Mouse (Mus musculus): ENCODE measurements around the gene Gm45208. TPM values are rescaled to one million over a fixed set of nuclear protein-coding genes. Genes with fewer than 3 reads are reported as not detected.

Gm45208 gene
- polyA plus RNA-seq, 1 experiment from 2014 or later: 0.59 TPM

- Histone ChIP-seq H3K9ac (replicated peaks; ENCODE audit: low read length) (no peak overlapping the region), H3K9me3 (ENCODE audit: low read length) (no peaks in the 10 kb centered on the region), H3K27ac (ENCODE audit: low read length) (no peak overlapping the region), H3K27me3 (ENCODE audit: insufficient read depth, low read length) (no peaks in the 10 kb centered on the region), H3K4me3 (ENCODE audit: low read length) (no peak overlapping the region), H3K4me1 (ENCODE audit: insufficient read depth, low read length) (peaks cover 6% of the 10 kb centered on the region; the same call in 1 of the 2 replicates), H3K36me3 (ENCODE audit: insufficient read depth, low read length) (peaks cover 20% of the 10 kb centered on the region; the same call in 1 of the 2 replicates), H3K4me2 (replicated peaks; ENCODE audit: low read depth, low read length) (no peak overlapping the region)
- 82% methylated on average over 7 of the region's 7 CpGs for WGBS
- ATAC-seq (ENCODE audit: low FRiP score, low TSS enrichment): no peak
These were observed 2.1 kb downstream of the Gm45208 start for GRCm38 (mm10) chrX:7724135-7724534.

DNA sequence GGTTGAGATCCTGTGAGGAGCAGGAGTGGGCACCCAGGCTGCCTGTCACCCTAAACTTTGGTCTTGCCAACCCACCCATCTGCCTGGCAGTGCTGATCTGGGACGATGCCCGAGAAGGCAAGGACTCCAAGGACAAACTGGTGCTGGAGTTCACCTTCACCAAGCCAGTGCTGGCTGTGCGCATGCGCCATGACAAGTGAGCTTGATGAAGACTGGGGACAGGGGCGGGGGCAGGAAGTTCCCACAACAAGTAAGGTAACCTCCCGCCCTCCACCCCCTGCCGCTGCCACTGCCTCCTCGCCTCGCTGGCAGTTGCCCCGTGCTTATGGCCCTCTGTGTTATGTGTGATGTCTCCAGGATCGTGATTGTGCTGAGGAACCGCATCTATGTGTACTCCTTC, 3.8 kb downstream of the Gm45208 start:
- WGBS: 89% methylated on average over 12 of the region's 12 CpGs
- no peak for ATAC-seq (ENCODE audit: low FRiP score, low TSS enrichment)

GRCm38 (mm10) chrX:7727176-7727575, 5.1 kb downstream of the Gm45208 start:
- no peak overlapping the region for H3K27ac ChIP-seq (ENCODE audit: low read length)
- peaks cover 6% of the 10 kb centered on the region; the same call in 1 of the 2 replicates for H3K4me1 ChIP-seq (ENCODE audit: insufficient read depth, low read length)
- ATAC-seq (ENCODE audit: low FRiP score, low TSS enrichment): no peak
- H3K27me3 ChIP-seq (ENCODE audit: insufficient read depth, low read length): no peaks in the 10 kb centered on the region
- H3K4me3 ChIP-seq (ENCODE audit: low read length): no peak overlapping the region
- peaks cover 20% of the 10 kb centered on the region; the same call in 1 of the 2 replicates for H3K36me3 ChIP-seq (ENCODE audit: insufficient read depth, low read length)
- WGBS: 90% methylated on average over 13 of the region's 13 CpGs
- no peak overlapping the region for H3K4me2 ChIP-seq (replicated peaks; ENCODE audit: low read depth, low read length)
- H3K9ac ChIP-seq (replicated peaks; ENCODE audit: low read length): no peak overlapping the region
- H3K9me3 ChIP-seq (ENCODE audit: low read length): no peaks in the 10 kb centered on the region

More for the DNA sequence above, 3.8 kb downstream of the Gm45208 start:
- Histone ChIP-seq H3K4me3 (ENCODE audit: low read length) (no peak overlapping the region), H3K9ac (replicated peaks; ENCODE audit: low read length) (no peak overlapping the region), H3K9me3 (ENCODE audit: low read length) (no peaks in the 10 kb centered on the region), H3K36me3 (ENCODE audit: insufficient read depth, low read length) (peaks cover 20% of the 10 kb centered on the region; the same call in 1 of the 2 replicates), H3K27ac (ENCODE audit: low read length) (no peak overlapping the region), H3K4me1 (ENCODE audit: insufficient read depth, low read length) (peaks cover 6% of the 10 kb centered on the region; the same call in 1 of the 2 replicates), H3K4me2 (replicated peaks; ENCODE audit: low read depth, low read length) (no peak overlapping the region), H3K27me3 (ENCODE audit: insufficient read depth, low read length) (no peaks in the 10 kb centered on the region)

GRCm38 (mm10) chrX:7728215-7728921, 6.3 kb downstream of the Gm45208 start, which contains the start of gene Praf2:
Praf2 (plus strand) TSS chrX:7728439.
- peak within 1 kb of the TSS; percentile 71 for H3K27ac ChIP-seq (ENCODE audit: low read length)
- H3K4me1 ChIP-seq (ENCODE audit: insufficient read depth, low read length): no peaks in the 10 kb centered on the region
- peak within 1 kb of the TSS; percentile 53 for H3K4me3 ChIP-seq (ENCODE audit: low read length)
- peak; percentile 94 for ATAC-seq (ENCODE audit: low FRiP score, low TSS enrichment)
- H3K9ac ChIP-seq (replicated peaks; ENCODE audit: low read length): peak within 1 kb of the TSS; percentile 55
- H3K4me2 ChIP-seq (replicated peaks; ENCODE audit: low read depth, low read length): peak within 1 kb of the TSS; percentile 58
- H3K9me3 ChIP-seq (ENCODE audit: low read length): no peaks in the 10 kb centered on the region
- WGBS: 20% methylated on average over 42 of the region's 42 CpGs
- no peaks in the 10 kb centered on the region for H3K27me3 ChIP-seq (ENCODE audit: insufficient read depth, low read length)
- H3K36me3 ChIP-seq (ENCODE audit: insufficient read depth, low read length): peaks cover 20% of the 10 kb centered on the region; the same call in 1 of the 2 replicates

DNA sequence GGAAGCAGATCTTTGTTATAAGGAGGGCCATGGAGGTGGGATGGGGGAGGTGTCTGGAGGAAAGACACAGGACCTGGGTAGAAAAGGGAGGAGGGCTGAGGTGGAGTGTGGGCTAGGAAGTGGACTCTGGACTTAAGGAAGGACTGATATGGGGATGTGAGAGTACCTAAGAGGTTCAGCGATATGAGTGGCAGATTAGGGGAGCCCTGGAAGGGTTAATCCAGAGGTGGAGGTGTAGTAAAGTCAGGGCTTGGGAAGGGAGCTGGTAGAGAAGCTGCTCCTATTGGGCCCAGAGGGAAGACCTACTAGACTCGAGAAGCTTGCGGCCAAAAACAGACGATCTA, 6.8 kb downstream of the Gm45208 start:
- peak overlapping the region; percentile 52 for H3K9ac ChIP-seq (replicated peaks; ENCODE audit: low read length)
- 33% methylated on average over 4 of the region's 4 CpGs for WGBS

DNA sequence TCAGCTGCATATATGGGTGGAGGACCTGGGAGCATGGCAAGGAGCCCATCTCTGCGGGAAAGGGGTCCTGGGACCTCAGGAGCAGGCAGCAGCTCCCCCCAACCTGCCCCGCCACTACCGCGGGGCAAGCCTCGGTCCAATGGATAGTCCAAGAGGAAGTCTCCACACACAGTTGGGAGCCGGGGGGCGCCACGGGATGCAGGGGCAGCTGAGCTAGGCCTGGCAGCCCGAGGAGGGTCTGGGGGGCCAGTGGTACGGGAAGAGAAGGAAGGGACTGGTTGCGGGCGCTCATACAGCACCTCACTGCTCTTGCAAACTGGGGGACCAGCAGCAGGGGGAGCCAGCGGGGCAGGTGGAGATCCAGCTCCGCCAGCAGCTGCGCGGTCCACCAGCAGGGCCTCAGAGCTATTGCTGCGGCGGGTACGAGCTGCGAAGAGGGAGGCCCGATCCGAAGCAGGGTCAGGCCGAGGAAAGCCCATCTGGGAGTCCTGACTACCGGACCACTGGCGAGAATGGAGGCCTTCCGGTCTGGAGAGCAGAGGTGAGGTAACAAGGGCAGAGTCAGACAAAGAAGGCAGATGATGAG, 11.6 kb downstream of the Gm45208 start:
- Histone ChIP-seq H3K27me3 (ENCODE audit: insufficient read depth, low read length) (no peaks in the 10 kb centered on the region), H3K4me2 (replicated peaks; ENCODE audit: low read depth, low read length) (no peak overlapping the region), H3K9me3 (ENCODE audit: low read length) (no peaks in the 10 kb centered on the region), H3K36me3 (ENCODE audit: insufficient read depth, low read length) (no peaks in the 10 kb centered on the region), H3K4me1 (ENCODE audit: insufficient read depth, low read length) (no peaks in the 10 kb centered on the region), H3K27ac (ENCODE audit: low read length) (no peak overlapping the region), H3K4me3 (ENCODE audit: low read length) (no peak overlapping the region), H3K9ac (replicated peaks; ENCODE audit: low read length) (no peak overlapping the region)
- 34% methylated on average over 21 of the region's 26 CpGs for WGBS
- peak; percentile 16; the same call in 1 of the 2 replicates for ATAC-seq (ENCODE audit: low FRiP score, low TSS enrichment)

More for the DNA sequence above, 6.8 kb downstream of the Gm45208 start:
- Histone ChIP-seq H3K27ac (ENCODE audit: low read length) (no peak overlapping the region), H3K4me2 (replicated peaks; ENCODE audit: low read depth, low read length) (peak overlapping the region; percentile 58), H3K27me3 (ENCODE audit: insufficient read depth, low read length) (no peaks in the 10 kb centered on the region), H3K4me1 (ENCODE audit: insufficient read depth, low read length) (no peaks in the 10 kb centered on the region), H3K9me3 (ENCODE audit: low read length) (no peaks in the 10 kb centered on the region), H3K4me3 (ENCODE audit: low read length) (peak overlapping the region; percentile 53), H3K36me3 (ENCODE audit: insufficient read depth, low read length) (peaks cover 18% of the 10 kb centered on the region; the same call in 1 of the 2 replicates)
- ATAC-seq (ENCODE audit: low FRiP score, low TSS enrichment): no peak

DNA sequence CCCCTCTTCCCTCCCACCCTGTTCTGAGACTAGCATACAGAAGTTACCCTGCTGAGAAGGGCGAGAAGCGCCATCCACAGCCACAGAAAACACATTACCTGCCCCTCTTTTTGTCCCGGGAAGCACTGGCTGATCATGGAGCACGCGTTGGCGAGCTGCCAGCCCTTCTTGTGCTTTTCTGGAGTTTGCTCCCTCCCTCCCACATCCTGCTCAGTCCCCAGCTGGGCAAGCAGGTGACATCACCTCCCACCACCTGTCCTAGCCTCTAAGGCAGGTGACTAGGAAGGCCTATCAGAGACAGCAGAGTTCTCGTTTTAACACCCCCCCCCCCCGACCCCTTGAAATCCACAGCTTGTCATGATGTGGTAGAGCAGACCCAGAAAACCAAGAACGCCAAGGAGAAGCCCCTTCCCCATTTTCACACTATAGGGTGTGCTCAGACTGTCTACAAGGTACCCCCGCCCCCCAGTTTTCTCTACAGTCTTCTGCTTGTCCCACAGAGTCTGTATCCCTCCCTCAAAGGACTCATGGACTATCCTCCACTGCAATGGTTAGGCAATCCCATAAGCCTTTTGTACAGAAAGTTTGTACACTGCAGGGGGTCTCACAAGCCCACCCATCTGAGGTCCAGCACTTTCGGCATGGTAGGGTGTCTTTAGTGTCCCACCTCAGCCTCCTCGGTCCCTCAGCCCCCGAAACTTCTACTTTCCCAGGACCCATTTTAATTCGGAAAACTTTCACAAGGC, 17.5 kb downstream of the Gm45208 start:
- Histone ChIP-seq H3K36me3 (ENCODE audit: insufficient read depth, low read length) (no peaks in the 10 kb centered on the region), H3K4me1 (ENCODE audit: insufficient read depth, low read length) (no peaks in the 10 kb centered on the region), H3K4me3 (ENCODE audit: low read length) (peak overlapping the region; percentile 3; the same call in 1 of the 2 replicates), H3K9ac (replicated peaks; ENCODE audit: low read length) (0 out of 2 replicates have a peak overlapping the region, but pooled peaks have one; percentile 0), H3K27me3 (ENCODE audit: insufficient read depth, low read length) (no peaks in the 10 kb centered on the region), H3K27ac (ENCODE audit: low read length) (peak overlapping the region; percentile 75; the same call in 1 of the 2 replicates), H3K9me3 (ENCODE audit: low read length) (no peaks in the 10 kb centered on the region), H3K4me2 (replicated peaks; ENCODE audit: low read depth, low read length) (peak overlapping the region; percentile 27)
- ATAC-seq (ENCODE audit: low FRiP score, low TSS enrichment): peak; percentile 73; the same call in 1 of the 2 replicates
- 64% methylated on average over 14 of the region's 14 CpGs for WGBS

DNA sequence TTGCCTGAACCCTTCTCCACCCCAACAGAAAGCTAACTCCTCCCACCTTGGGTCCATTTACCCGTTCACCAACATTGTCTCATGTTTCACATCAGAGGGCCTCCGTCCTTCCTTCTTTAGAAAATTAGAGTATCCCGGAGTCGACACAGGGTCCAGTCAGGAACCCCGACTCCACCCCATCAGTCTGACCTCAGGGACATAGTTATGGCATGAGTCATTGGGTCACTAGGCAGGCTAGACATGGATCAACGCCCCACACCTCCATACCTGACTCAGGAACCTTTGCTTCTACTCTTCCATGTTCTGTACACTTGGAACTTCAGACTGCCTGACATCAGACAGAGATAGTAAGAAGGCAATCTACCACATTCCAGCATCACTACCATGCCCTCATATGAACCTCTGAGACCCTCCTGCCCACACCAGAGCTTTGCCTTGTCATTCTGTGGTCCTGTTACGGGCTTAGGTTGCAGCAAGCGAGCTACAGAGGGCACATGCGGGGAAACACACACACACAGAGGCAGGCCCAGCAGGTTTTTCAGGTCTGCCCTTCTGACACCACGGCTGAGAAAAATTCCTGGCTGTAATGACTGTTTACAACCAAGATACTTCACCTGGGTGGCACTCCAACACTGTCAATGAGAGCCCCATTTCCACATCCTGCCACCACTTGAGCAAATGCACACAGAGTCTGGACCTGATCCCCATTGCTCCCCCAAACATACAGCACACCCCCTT, 18.2 kb downstream of the Gm45208 start:
- no peak overlapping the region for H3K9ac ChIP-seq (replicated peaks; ENCODE audit: low read length)
- H3K27ac ChIP-seq (ENCODE audit: low read length): peak overlapping the region; percentile 75
- H3K4me2 ChIP-seq (replicated peaks; ENCODE audit: low read depth, low read length): peak overlapping the region; percentile 27
- H3K9me3 ChIP-seq (ENCODE audit: low read length): no peaks in the 10 kb centered on the region
- H3K4me3 ChIP-seq (ENCODE audit: low read length): peak overlapping the region; percentile 28
- peak; percentile 50 for ATAC-seq (ENCODE audit: low FRiP score, low TSS enrichment)
- no peaks in the 10 kb centered on the region for H3K36me3 ChIP-seq (ENCODE audit: insufficient read depth, low read length)
- H3K4me1 ChIP-seq (ENCODE audit: insufficient read depth, low read length): no peaks in the 10 kb centered on the region
- H3K27me3 ChIP-seq (ENCODE audit: insufficient read depth, low read length): no peaks in the 10 kb centered on the region
- 41% methylated on average over 10 of the region's 10 CpGs for WGBS

DNA sequence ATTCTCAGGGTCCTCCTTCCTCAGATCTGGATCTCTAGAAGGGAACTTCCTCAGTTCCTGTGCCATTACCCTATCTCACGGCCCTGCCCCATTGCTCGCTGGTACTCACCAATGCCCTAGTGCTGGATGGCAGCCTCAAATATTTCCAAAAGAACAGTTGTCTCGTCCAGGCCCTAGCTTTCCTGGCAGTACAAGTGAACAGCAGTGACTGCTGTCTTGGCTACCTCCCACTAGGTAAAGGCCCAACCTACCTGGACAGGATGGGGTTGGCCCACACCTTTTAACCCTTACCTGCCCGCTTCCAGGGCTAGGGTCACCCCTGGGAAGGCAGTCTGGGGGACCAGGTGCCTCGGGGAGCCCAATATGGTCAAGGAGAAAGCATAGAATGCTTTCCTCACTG, 19.1 kb downstream of the Gm45208 start:
- H3K36me3 ChIP-seq (ENCODE audit: insufficient read depth, low read length): no peaks in the 10 kb centered on the region
- WGBS: 71% methylated on average over 5 of the region's 5 CpGs
- peak overlapping the region; percentile 28 for H3K4me3 ChIP-seq (ENCODE audit: low read length)
- ATAC-seq (ENCODE audit: low FRiP score, low TSS enrichment): peak; percentile 52; the same call in 1 of the 2 replicates
- no peaks in the 10 kb centered on the region for H3K27me3 ChIP-seq (ENCODE audit: insufficient read depth, low read length)
- no peaks in the 10 kb centered on the region for H3K4me1 ChIP-seq (ENCODE audit: insufficient read depth, low read length)
- peak overlapping the region; percentile 26; the same call in 1 of the 2 replicates for H3K4me2 ChIP-seq (replicated peaks; ENCODE audit: low read depth, low read length)
- peak overlapping the region; percentile 75 for H3K27ac ChIP-seq (ENCODE audit: low read length)
- H3K9ac ChIP-seq (replicated peaks; ENCODE audit: low read length): no peak overlapping the region
- no peaks in the 10 kb centered on the region for H3K9me3 ChIP-seq (ENCODE audit: low read length)

Measured in kidney, embryonic 16.5 days (tissue).